Mouse (Mus musculus) embryonic fibroblast, embryonic 13.5 days (primary cell): ENCODE data around the gene Bmp10.

ENCODE experiments used
- CTCF ChIP-seq: IDR thresholded peaks from 2 replicates; pipeline ENCODE4 v1.5.1; 2011; ENCODE audit warnings: mild to moderate bottlenecking, control low read depth, low read length, moderate library complexity, borderline replicate concordance; ENCODE audit not compliant: insufficient read depth
- POLR2A ChIP-seq: IDR thresholded peaks from 2 replicates; pipeline ENCODE4 v1.6.1; 2011; ENCODE audit warnings: low read depth, mild to moderate bottlenecking, control low read depth, low read length, moderate library complexity

DNA sequence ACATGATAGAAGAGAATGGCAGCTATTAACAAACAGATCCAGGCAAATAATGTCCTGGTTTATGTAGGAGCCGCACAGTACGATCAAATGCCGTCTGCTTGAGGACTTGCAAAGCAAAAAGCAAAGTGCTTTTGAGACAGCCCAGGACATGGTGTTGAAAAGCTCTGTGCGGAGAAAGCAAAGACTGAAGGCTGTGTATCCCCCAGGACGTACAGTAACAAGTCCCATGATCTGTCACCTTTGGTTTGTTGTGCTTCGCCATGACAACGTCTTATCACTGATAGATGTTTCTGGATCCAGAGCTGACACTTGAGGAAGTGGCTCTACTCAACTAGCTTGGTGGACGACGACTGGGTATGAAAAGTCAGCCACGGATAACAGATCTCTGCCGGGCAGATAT, 14.5 kb downstream of the Bmp10 start:
- no peak for TF ChIP-seq CTCF
- TF ChIP-seq POLR2A: no peak
